Mouse (Mus musculus): ENCODE results near the gene Gm17018. TPM values are rescaled to one million over a fixed set of nuclear protein-coding genes. Genes with fewer than 3 reads are reported as not detected.

Gm17018 gene
- total RNA-seq (2023): 10 to 100 TPM in 1 of 2 experiments, 1 to 10 TPM in 1; 9.3 to 10.2 TPM

GRCm38 (mm10) chr19:45560153-45560890 lies at the start of gene Gm17018, which contains the start of gene Poll:
TSS of gene Gm17018 (plus strand) at chr19:45560615.
TSS of gene Poll (minus strand) at chr19:45560531.

Other genes with a start within 250 kb of the Gm17018 start
- 10 to 100 TPM; 11.8 to 15.5 TPM for gene Btrc, start 196.9 kb upstream of the Gm17018 start, total RNA-seq (2023)
- 1 to 10 TPM; 7.0 to 7.3 TPM for gene Poll, start 84 bp upstream of the Gm17018 start, total RNA-seq (2023)
- gene Fbxw4, start 99.7 kb downstream of the Gm17018 start, total RNA-seq (2023): 10 to 100 TPM; 36.0 to 46.2 TPM
- gene Fgf8, start 182.3 kb downstream of the Gm17018 start, total RNA-seq (2023): not detected
- gene Npm3, start 189.0 kb downstream of the Gm17018 start, total RNA-seq (2023): 10 to 100 TPM; 19.1 to 22.7 TPM
- gene Mgea5, start 223.2 kb downstream of the Gm17018 start, total RNA-seq (2023): 100 to 1,000 TPM; 187 to 198 TPM